Mouse (Mus musculus) heart, embryonic 10.5 days (tissue): ENCODE measurements around the gene Cavin2. TPM values are rescaled to one million over a fixed set of nuclear protein-coding genes. Genes with fewer than 3 reads are reported as not detected.

Experiments
- DNase-seq: peaks from one replicate; pipeline ENCODE4 v3.0.0-alpha.2; 2017; ENCODE audit warnings: low spot score
- H3K27ac ChIP-seq: fragments of 300-500 bp; sonication (generic); 2 replicates; pipeline ENCODE4 v1.5.1; 2016; ENCODE audit warnings: mild to moderate bottlenecking
- H3K27me3 ChIP-seq: fragments of 300-500 bp; sonication (generic); 2 replicates; pipeline ENCODE4 v1.6.1; 2016; ENCODE audit warnings: mild to moderate bottlenecking; ENCODE audit not compliant: poor library complexity, insufficient read depth, severe bottlenecking
- H3K36me3 ChIP-seq: fragments of 300-500 bp; sonication (generic); 2 replicates; pipeline ENCODE4 v1.6.1; 2016; ENCODE audit warnings: mild to moderate bottlenecking, moderate library complexity
- H3K4me1 ChIP-seq: fragments of 300-500 bp; sonication (generic); 2 replicates; pipeline ENCODE4 v1.6.1; 2016; ENCODE audit warnings: mild to moderate bottlenecking
- H3K4me3 ChIP-seq: fragments of 300-500 bp; sonication (generic); 2 replicates; pipeline ENCODE4 v1.5.1; 2016; ENCODE audit warnings: mild to moderate bottlenecking, moderate library complexity
- H3K9me3 ChIP-seq: fragments of 300-500 bp; sonication (generic); 2 replicates; pipeline ENCODE4 v1.6.1; 2016; ENCODE audit warnings: mild to moderate bottlenecking, moderate library complexity
- whole genome bisulfite sequencing: fragments of 180-500 bp; shearing (Covaris S2); methylation state at CpG from one replicate; pipeline ENCODE4 v1.1.7; 2016; 5-methylcytosine and 5-hydroxymethylcytosine counted together
- polyA plus RNA-seq: library from polyadenylated mRNA; unstranded; fragments of >200 nt; fragmentation: Nextera tagmentation; extraction: Ambion mirVana; gene quantifications from 2 replicates; pipeline ENCODE4 v1.2.1, GENCODE M21; 2016

The Cavin2 gene
- polyA plus RNA-seq, 1 experiment from 2014 or later, result 53.5 TPM

- no peak for DNase-seq
- Histone ChIP-seq H3K4me1 (peaks cover 32% of the 10 kb centered on the region), H3K4me3 (no peak overlapping the region), H3K27me3 (no peaks in the 10 kb centered on the region), H3K9me3 (no peaks in the 10 kb centered on the region), H3K36me3 (no peaks in the 10 kb centered on the region), H3K27ac (no peak overlapping the region)
- whole genome bisulfite sequencing, result 79% methylated on average over 4 of the region's 4 CpGs
Observed at GRCm38 (mm10) chr1:51272583-51273201, 16.2 kb upstream of the Cavin2 start.

GRCm38 (mm10) chr1:51277879-51278567 is 10.9 kb upstream of the Cavin2 start:
- H3K36me3 ChIP-seq, result no peaks in the 10 kb centered on the region
- no peaks in the 10 kb centered on the region for H3K27me3 ChIP-seq
- no peak overlapping the region for H3K27ac ChIP-seq
- DNase-seq, result no peak
- peaks cover 5% of the 10 kb centered on the region; the same call in 1 of the 2 replicates for H3K4me1 ChIP-seq
- no peaks in the 10 kb centered on the region for H3K9me3 ChIP-seq
- no peak overlapping the region for H3K4me3 ChIP-seq
- 45% methylated on average over 2 of the region's 2 CpGs for WGBS

- H3K4me1 ChIP-seq, result peaks cover 22% of the 10 kb centered on the region
- H3K27me3 ChIP-seq, result no peaks in the 10 kb centered on the region
- DNase-seq, result no peak
- peak overlapping the region; percentile 92; the same call in 1 of the 2 replicates for H3K27ac ChIP-seq
- H3K4me3 ChIP-seq, result 0 out of 2 replicates have a peak overlapping the region, but pooled peaks have one; percentile 55
- H3K36me3 ChIP-seq, result no peaks in the 10 kb centered on the region
- 68% methylated on average over 3 of the region's 3 CpGs for WGBS
- no peaks in the 10 kb centered on the region for H3K9me3 ChIP-seq
Observed at GRCm38 (mm10) chr1:51288201-51288600, 725 bp upstream of the Cavin2 start.

- Histone ChIP-seq H3K27ac (peak overlapping the region; percentile 92), H3K4me3 (peak overlapping the region; percentile 55), H3K27me3 (no peaks in the 10 kb centered on the region), H3K4me1 (peaks cover 22% of the 10 kb centered on the region), H3K36me3 (no peaks in the 10 kb centered on the region), H3K9me3 (no peaks in the 10 kb centered on the region)
- no peak for DNase-seq
- WGBS, result 80% methylated on average over 17 of the region's 17 CpGs
Observed at GRCm38 (mm10) chr1:51289620-51290445, 907 bp downstream of the Cavin2 start.

- DNase-seq, result no peak
- Histone ChIP-seq H3K9me3 (no peaks in the 10 kb centered on the region), H3K27ac (peak overlapping the region; percentile 92), H3K27me3 (no peaks in the 10 kb centered on the region), H3K4me3 (peak overlapping the region; percentile 55), H3K36me3 (no peaks in the 10 kb centered on the region), H3K4me1 (peaks cover 22% of the 10 kb centered on the region)
- 62% methylated on average over 4 of the region's 4 CpGs for WGBS
Observed at GRCm38 (mm10) chr1:51290634-51291033, 1.7 kb downstream of the Cavin2 start.

GRCm38 (mm10) chr1:51292348-51292747 is 3.4 kb downstream of the Cavin2 start:
- Histone ChIP-seq H3K4me1 (peaks cover 22% of the 10 kb centered on the region), H3K36me3 (no peaks in the 10 kb centered on the region), H3K27ac (no peak overlapping the region), H3K9me3 (no peaks in the 10 kb centered on the region), H3K27me3 (no peaks in the 10 kb centered on the region), H3K4me3 (peak overlapping the region; percentile 36)
- no peak for DNase-seq
- WGBS, result 70% methylated on average over 4 of the region's 4 CpGs

- 63% methylated on average over 11 of the region's 11 CpGs for WGBS
- Histone ChIP-seq H3K9me3 (no peaks in the 10 kb centered on the region), H3K36me3 (peaks cover 17% of the 10 kb centered on the region), H3K4me1 (no peaks in the 10 kb centered on the region), H3K27ac (no peak overlapping the region), H3K4me3 (no peak overlapping the region), H3K27me3 (no peaks in the 10 kb centered on the region)
- no peak for DNase-seq
Observed at GRCm38 (mm10) chr1:51300295-51300930, 11.5 kb downstream of the Cavin2 start.

- Histone ChIP-seq H3K36me3 (no peaks in the 10 kb centered on the region), H3K27me3 (no peaks in the 10 kb centered on the region), H3K4me1 (no peaks in the 10 kb centered on the region), H3K9me3 (no peaks in the 10 kb centered on the region), H3K27ac (no peak overlapping the region), H3K4me3 (no peak overlapping the region)
- DNase-seq, result no peak
- WGBS, result 78% methylated on average over 3 of the region's 3 CpGs
Observed at GRCm38 (mm10) chr1:51307056-51307455, 18.1 kb downstream of the Cavin2 start.

- Histone ChIP-seq H3K27me3 (no peaks in the 10 kb centered on the region), H3K4me1 (no peaks in the 10 kb centered on the region), H3K36me3 (no peaks in the 10 kb centered on the region), H3K27ac (no peak overlapping the region), H3K4me3 (no peak overlapping the region), H3K9me3 (no peaks in the 10 kb centered on the region)
- DNase-seq, result no peak
- 40% methylated on average over 2 of the region's 2 CpGs for WGBS
Observed at GRCm38 (mm10) chr1:51315476-51315875, 26.6 kb downstream of the Cavin2 start.

- H3K9me3 ChIP-seq, result no peaks in the 10 kb centered on the region
- WGBS, result 76% methylated on average over 6 of the region's 6 CpGs
- H3K27me3 ChIP-seq, result no peaks in the 10 kb centered on the region
- no peaks in the 10 kb centered on the region for H3K36me3 ChIP-seq
- peaks cover 11% of the 10 kb centered on the region for H3K4me1 ChIP-seq
- no peak overlapping the region for H3K27ac ChIP-seq
- no peak for DNase-seq
- no peak overlapping the region for H3K4me3 ChIP-seq
Observed at GRCm38 (mm10) chr1:51323506-51323905, 34.6 kb downstream of the Cavin2 start.

GRCm38 (mm10) chr1:51328541-51328940 is 39.6 kb downstream of the Cavin2 start:
- no peaks in the 10 kb centered on the region for H3K27me3 ChIP-seq
- no peaks in the 10 kb centered on the region for H3K9me3 ChIP-seq
- no peak overlapping the region for H3K27ac ChIP-seq
- no peak overlapping the region for H3K4me3 ChIP-seq
- 87% methylated on average over 1 of the region's 1 CpGs for WGBS
- H3K36me3 ChIP-seq, result no peaks in the 10 kb centered on the region
- peaks cover 25% of the 10 kb centered on the region for H3K4me1 ChIP-seq
- no peak for DNase-seq

GRCm38 (mm10) chr1:51332986-51333385 is 44.1 kb downstream of the Cavin2 start:
- Histone ChIP-seq H3K9me3 (no peaks in the 10 kb centered on the region), H3K36me3 (no peaks in the 10 kb centered on the region), H3K27ac (peak overlapping the region; percentile 88), H3K27me3 (no peaks in the 10 kb centered on the region), H3K4me3 (peak overlapping the region; percentile 55), H3K4me1 (peaks cover 36% of the 10 kb centered on the region)
- WGBS, result 15% methylated on average over 6 of the region's 6 CpGs
- DNase-seq, result no peak
